Mouse (Mus musculus): ENCODE results near the gene Kras.
A peak's percentile ranks its signal among the peaks of the same experiment; 100 is the strongest.

Kras gene

DNA sequence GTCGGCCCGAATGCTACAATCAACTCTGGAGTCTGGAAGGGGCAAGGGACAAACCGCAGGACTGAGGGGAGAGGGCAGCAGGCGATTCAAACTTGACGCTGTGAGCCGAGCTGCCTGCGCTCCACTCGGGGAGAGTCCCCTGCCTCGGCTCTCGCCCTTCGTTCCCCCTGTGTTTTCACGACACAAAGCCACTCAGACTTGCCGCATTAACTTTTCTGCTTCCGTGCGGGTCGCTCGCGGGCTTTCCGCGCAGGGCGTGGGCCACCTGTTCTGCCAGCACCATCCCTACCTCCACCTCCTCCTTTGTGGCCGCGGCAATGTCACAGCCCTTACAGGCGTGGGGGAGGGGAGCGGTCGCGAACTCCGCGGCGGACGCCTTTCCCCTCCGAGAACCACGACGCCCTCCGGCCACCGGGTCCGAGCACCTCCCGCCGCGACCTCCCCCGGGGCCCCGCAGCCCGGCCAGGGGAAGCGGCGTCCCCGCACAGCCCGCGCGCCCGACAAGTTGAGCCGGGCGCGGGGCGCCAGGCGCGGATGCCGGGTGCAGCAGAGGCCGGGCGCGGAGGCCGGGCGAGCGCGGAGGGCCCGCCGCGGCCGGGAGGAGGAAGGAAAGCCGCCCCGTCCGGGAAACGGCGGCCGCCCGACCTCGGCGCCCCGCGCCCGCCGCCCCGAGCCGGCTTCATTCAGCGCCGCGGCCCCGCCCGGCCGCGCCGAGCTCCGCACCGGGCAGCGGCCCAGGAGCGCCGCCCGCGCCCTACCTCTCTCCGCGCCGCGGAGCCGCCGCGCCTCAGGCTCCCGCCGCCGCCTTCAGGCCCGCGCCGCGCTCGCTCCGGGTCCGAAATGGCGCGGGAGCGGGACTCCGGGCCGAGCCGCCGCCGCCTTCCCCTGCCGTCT lies 501 bp downstream of the Kras start:
- DNase-seq (ENCODE audit: inconsistent age in 2 of 2, low spot score in 1 of 2): peak; percentile 73 to 88

GRCm38 (mm10) chr6:145247886-145248285 lies 2.2 kb downstream of the Kras start:
- DNase-seq (ENCODE audit: inconsistent age in 2 of 2, low spot score in 1 of 2): no peak

GRCm38 (mm10) chr6:145246841-145247240 lies 3.2 kb downstream of the Kras start:
- no peak for DNase-seq (ENCODE audit: inconsistent age in 2 of 2, low spot score in 1 of 2)

- DNase-seq (ENCODE audit: inconsistent age in 2 of 2, low spot score in 1 of 2): peak in 1 of 2 experiments; percentile 63
These were observed 7.5 kb downstream of the Kras start for GRCm38 (mm10) chr6:145242521-145242920.

GRCm38 (mm10) chr6:145240285-145240684 lies 9.8 kb downstream of the Kras start:
- DNase-seq (ENCODE audit: inconsistent age in 2 of 2, low spot score in 1 of 2): no peak

GRCm38 (mm10) chr6:145237148-145237547 lies 12.9 kb downstream of the Kras start:
- no peak for DNase-seq (ENCODE audit: inconsistent age in 2 of 2, low spot score in 1 of 2)

- DNase-seq (ENCODE audit: inconsistent age in 2 of 2, low spot score in 1 of 2): no peak
These were observed 14.7 kb downstream of the Kras start for GRCm38 (mm10) chr6:145235367-145235766.

DNA sequence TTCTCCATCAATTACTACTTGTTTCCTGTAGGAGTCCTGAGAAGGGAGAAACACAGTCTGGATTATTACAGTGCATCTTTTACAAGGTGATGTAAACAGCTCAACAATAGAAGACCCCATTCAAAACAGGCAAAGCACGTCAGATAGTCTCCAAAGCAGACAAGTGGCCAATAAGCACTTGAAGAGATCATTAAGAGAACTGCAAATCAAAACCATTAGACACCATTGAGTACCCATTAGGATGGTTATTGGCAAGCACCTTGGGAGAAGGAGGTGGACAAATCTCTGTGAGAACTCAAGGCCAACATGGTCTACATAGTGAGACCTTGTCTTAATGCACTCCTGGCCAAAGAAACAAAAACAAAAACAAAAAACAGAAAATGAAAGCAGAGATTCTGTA lies 15.6 kb downstream of the Kras start:
- DNase-seq (ENCODE audit: inconsistent age in 2 of 2, low spot score in 1 of 2): no peak

DNA sequence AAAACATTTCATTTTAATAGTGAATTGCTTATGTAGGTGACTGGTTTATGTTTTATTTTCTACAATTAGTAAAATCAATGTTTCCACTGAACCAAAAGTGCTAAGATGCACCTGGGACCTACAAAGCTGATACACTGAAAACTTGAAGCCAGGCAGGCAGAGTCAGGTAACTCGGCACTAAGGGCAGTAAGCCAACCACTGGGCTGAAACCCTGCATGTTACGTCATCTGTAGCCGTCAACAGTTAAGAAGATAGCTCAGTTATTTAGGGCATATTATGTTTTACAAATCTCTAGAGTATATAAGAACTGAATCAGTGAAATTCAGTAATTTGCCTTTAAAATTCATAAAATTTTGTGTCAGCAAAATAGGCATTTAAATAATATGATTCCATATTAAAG lies 23.7 kb downstream of the Kras start:
- DNase-seq (ENCODE audit: inconsistent age in 2 of 2, low spot score in 1 of 2): no peak

GRCm38 (mm10) chr6:145224246-145224645 lies 25.8 kb downstream of the Kras start:
- no peak for DNase-seq (ENCODE audit: inconsistent age in 2 of 2, low spot score in 1 of 2)

GRCm38 (mm10) chr6:145215826-145216225 lies 34.2 kb downstream of the Kras start:
- no peak for DNase-seq (ENCODE audit: inconsistent age in 2 of 2, low spot score in 1 of 2)

- DNase-seq (ENCODE audit: inconsistent age in 2 of 2, low spot score in 1 of 2): no peak
These were observed 36.1 kb downstream of the Kras start for GRCm38 (mm10) chr6:145213916-145214315.

DNA sequence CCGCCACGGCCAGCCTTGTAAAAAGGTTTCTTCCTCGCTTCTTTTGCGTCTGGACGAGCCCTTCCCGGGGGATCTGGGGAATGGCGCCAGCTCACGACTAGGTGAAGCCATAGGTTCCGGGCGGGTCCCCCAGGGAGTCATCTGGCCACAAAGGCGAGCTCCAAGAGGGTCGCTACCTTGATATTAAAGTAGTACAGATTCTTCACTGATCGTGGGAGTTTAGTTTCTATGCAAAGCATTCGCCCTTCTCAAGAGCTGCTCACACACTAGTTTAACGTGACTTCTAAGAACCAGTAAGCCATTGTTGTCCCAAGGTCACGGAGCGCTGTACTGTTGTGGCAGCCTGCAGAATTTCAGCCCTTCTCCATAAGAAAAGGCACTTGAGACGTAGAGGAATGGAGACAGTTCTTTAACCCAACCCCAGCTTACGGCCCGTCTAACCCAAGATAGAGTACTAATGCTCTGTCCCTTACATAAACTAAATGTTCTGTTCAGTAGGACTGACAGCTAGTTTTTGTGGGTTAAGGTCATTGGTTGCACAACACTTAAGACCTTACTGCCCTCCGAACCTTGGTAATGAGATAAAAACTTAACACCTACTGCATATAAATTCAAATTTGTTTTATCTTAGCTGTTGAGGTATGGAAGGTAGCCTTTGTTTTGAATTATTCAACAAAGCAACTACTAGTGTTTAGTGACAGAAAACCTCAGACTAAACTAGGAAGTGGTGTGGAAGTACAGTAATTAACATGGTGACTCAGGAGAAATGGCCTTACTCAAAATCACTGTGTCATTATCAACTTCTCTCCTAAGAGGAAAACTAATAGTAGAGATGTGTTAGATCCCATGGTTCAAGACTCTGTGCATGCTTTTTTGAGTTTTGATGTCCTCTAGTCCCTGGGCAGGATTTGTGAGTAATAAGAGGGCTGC lies 38.4 kb downstream of the Kras start:
- DNase-seq (ENCODE audit: inconsistent age in 2 of 2, low spot score in 1 of 2): peak in 1 of 2 experiments; percentile 80

DNA sequence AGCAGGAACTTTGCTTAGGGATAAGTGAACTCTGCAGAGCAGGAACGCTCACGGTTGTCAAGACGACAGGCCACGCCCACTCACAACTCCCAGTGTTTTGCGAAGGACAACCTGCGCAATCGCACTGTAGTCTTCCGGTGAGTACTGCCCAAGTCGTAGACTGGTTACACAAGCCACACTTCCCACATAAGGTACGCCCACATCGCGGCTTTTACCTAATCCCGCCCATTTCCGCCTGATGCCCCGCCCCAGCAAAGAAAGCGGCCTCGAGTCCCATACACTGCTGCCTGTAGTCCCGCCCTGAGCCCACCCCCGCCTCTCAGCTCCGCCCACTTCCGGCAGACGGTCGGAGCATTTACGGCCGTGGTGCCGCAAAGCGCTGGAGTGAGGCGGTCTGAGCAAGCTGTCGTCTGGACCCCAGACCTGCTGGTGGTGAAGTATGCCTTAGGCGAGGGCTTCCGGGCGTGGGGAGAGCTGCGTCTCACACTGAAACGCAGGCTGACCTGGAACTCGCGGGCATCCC lies 39.2 kb downstream of the Kras start, which contains the start of the genes Casc1 and Etfrf1:
TSS of gene Casc1 (minus strand) at position 190 of the 523 bp plus-strand sequence.
TSS of gene Etfrf1 (plus strand) at position 319 of the 523 bp plus-strand sequence.
- DNase-seq (ENCODE audit: inconsistent age in 2 of 2, low spot score in 1 of 2): peak; percentile 99

DNA sequence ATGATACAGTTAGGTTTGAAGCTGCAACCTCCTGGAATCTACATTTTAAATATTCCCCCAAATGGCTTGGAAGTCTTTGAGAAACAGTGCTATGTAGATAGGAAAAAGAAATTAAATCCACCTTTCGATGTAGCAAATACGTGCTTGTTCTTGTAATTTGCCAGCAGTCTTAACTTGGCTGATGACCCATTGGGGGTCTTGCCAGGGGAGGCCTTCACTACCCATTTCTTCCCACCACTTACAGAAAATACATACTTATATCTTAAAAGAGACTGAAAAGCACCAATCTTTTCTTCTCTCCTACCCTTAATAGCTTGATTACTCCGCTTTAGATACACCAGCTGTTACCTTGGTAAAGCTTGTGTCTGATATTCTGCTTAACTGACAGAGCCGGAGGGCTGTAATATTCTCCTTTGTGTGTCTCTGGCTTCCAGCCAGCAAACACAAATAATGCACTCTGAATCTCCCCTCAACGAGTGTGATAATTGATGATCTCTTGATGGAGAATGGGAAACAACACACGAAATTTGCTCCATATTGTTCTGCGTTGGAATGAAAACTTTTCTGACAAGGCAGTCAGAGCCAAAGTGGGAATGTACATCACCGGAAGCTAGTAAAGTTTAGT lies 39.9 kb downstream of the Kras start:
- DNase-seq (ENCODE audit: inconsistent age in 2 of 2, low spot score in 1 of 2): peak in 1 of 2 experiments; percentile 49

- DNase-seq (ENCODE audit: inconsistent age in 2 of 2, low spot score in 1 of 2): no peak
These were observed 44.9 kb downstream of the Kras start for GRCm38 (mm10) chr6:145205142-145205541.

- no peak for DNase-seq (ENCODE audit: inconsistent age in 2 of 2, low spot score in 1 of 2)
These were observed 45.6 kb downstream of the Kras start for GRCm38 (mm10) chr6:145204440-145204839.

- DNase-seq (ENCODE audit: inconsistent age in 2 of 2, low spot score in 1 of 2): no peak
These were observed 47.5 kb downstream of the Kras start for GRCm38 (mm10) chr6:145202432-145203125.

DNA sequence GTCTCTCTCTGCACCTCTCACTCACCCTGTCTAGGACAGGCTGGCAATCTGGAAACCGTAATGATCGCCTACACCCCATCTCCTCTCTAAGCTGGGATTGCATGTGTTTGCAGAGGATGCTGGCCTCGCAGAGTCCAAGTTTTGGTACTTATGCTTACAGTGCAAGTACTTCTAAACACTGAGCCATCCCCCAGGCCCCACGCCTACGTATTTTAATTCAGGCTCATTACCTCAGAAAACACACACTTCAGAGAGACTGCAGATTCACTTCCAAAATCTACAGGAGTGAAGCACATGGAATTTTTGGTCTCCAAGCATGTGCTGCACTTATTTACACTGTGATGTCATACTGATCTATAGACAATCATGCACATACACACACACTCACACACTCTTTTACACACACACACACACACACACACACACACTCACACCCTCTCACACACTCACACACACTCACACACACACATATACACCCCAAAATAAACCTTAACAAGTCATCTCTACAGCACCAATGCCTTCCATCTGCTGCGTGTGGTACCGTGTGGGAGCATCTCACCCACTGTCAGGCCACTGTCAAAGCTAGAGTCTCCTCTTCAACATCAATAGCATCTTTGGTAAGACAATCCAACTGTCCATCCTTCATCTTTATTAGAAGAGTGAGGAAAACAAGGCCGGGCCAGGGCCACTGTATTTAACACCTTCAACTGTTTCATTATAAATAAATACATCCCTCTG lies 51.9 kb downstream of the Kras start:
- DNase-seq (ENCODE audit: inconsistent age in 2 of 2, low spot score in 1 of 2): no peak

DNA sequence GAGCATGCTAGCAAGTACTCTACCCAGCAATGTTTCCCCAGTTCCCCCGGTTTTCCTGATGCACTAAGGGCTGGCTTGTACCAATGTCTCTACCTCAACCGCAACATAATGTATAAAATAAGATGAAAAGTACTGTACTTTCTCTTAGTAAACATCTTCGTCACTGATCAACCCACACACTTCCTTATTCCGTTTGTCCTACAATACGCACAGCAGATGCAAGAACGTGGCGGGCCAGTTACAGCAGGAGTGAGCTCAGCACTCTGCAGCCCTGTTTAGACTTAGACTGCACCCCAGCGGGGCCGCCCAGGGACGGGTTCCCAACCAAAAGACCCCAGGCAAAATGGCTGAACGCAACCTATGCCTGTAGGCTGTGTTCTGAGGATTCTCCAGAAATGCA lies 56.6 kb downstream of the Kras start:
- no peak for DNase-seq (ENCODE audit: inconsistent age in 2 of 2, low spot score in 1 of 2)
